Comparison of ENCODE assay signal across 19 mouse cellular contexts in the genomic region with DNA sequence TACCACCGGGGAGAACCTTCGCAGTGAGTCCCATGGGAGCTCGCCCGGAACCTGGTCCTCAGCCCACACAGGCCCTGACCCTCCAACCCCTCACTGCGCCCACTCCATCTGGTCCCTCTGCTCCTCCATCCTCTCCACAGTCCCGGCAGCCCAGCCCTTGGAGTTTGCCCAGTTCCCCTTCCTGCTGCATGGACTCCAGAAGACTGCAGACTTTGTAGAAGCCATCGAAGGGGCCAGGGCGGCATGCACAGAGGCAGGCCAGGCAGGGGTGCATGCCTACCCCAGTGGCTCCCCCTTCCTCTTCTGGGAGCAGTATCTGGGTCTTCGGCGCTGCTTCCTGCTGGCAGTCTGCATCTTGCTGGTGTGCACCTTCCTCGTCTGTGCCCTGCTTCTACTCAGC. TPM values are rescaled to one million over a fixed set of nuclear protein-coding genes. Genes with fewer than 3 reads are reported as not detected.
DNase-seq lines count a peak whose midpoint lies in the region; ATAC-seq lines count a peak whose summit lies in the region.
"Had no signal": no experiment of that assay in that cellular context is flagged by ENCODE, and none has a peak within 500 bp of the region (broad histone marks: within the 10 kb centered on the region; RNA-seq: fewer than 3 reads in every experiment).

No protein-coding gene starts in this region.

- peak; percentile 54 for DNase-seq in midbrain, embryonic 11.5 days (ENCODE audit: low spot score, missing footprints)
- peak; percentile 19 to 21 for DNase-seq in right cerebral cortex, postnatal 10 days (ENCODE audit: low spot score in 2 of 2)
- no peak for DNase-seq in right cerebral cortex, adult 18-20 months
- DNase-seq: adrenal gland, adult 2 months; adrenal gland, adult 8-10 months; adrenal gland, postnatal 10 days; adrenal gland, postnatal 14 days; adrenal gland, postnatal 25 days; adrenal gland, postnatal 36 days; B cell, adult 2 months; cerebellum, adult 11 months; cerebellum, adult 11-12 months; cerebellum, adult 18-20 months had no signal

- 95% methylated on average over 11 of the region's 11 CpGs for WGBS in midbrain, embryonic 11.5 days
- WGBS in midbrain, embryonic 13.5 days: 93% methylated on average over 11 of the region's 11 CpGs

- H3K27me3 ChIP-seq in midbrain, embryonic 11.5 days (ENCODE audit: control insufficient read depth, insufficient read depth, low read length): no peaks in the 10 kb centered on the region
- no peaks in the 10 kb centered on the region for H3K27me3 ChIP-seq in midbrain, embryonic 13.5 days
- H3K27me3 ChIP-seq: CH12.LX, Patski had no signal

- ATAC-seq in midbrain, embryonic 11.5 days (ENCODE audit: low FRiP score): no peak
- no peak for ATAC-seq in midbrain, embryonic 13.5 days
- ATAC-seq: activated CD4-positive, CD25-positive, alpha-beta regulatory T cell, adult 4 months; CD4-positive, CD25-positive, alpha-beta regulatory T cell, adult 4 months; Patski had no signal

- no peaks in the 10 kb centered on the region for H3K4me1 ChIP-seq in midbrain, embryonic 11.5 days (ENCODE audit: control insufficient read depth, insufficient read depth, low read length)
- no peaks in the 10 kb centered on the region for H3K4me1 ChIP-seq in midbrain, embryonic 13.5 days (replicated peaks)

- no peaks in the 10 kb centered on the region for H3K9me3 ChIP-seq in midbrain, embryonic 11.5 days (ENCODE audit: control insufficient read depth, low read length)
- H3K9me3 ChIP-seq in midbrain, embryonic 13.5 days: no peaks in the 10 kb centered on the region
- H3K9me3 ChIP-seq: G1E had no signal

- H3K36me3 ChIP-seq in midbrain, embryonic 11.5 days (ENCODE audit: control insufficient read depth, insufficient read depth, low read length): peaks cover 4% of the 10 kb centered on the region
- H3K36me3 ChIP-seq in midbrain, embryonic 13.5 days: peaks cover 58% of the 10 kb centered on the region
- H3K36me3 ChIP-seq: G1E had no signal

- H3K4me2 ChIP-seq in midbrain, embryonic 11.5 days: no peak overlapping the region
- no peak overlapping the region for H3K4me2 ChIP-seq in midbrain, embryonic 13.5 days (replicated peaks)

- no peak overlapping the region for H3K27ac ChIP-seq in midbrain, embryonic 11.5 days (ENCODE audit: low read depth, low read length)
- H3K27ac ChIP-seq in midbrain, embryonic 13.5 days: no peak overlapping the region

- no peak overlapping the region for H3K4me3 ChIP-seq in midbrain, embryonic 11.5 days (ENCODE audit: low read depth, low read length)
- no peak overlapping the region for H3K4me3 ChIP-seq in midbrain, embryonic 13.5 days (replicated peaks)

- no peak overlapping the region for H3K9ac ChIP-seq in midbrain, embryonic 11.5 days (ENCODE audit: low read length)
- no peak overlapping the region for H3K9ac ChIP-seq in midbrain, embryonic 13.5 days (replicated peaks)

RNA-seq across cellular contexts. Expression of a gene that starts 14.5 kb away (rescaled TPM):
- 2.7 and 3.8 TPM in 2 replicates for polyA plus RNA-seq in midbrain, embryonic 11.5 days (2014; fragmentation: Nextera tagmentation; extraction: Ambion mirVana)
- polyA plus RNA-seq in midbrain, embryonic 13.5 days (2015; fragmentation: Nextera tagmentation; extraction: Ambion mirVana): 3.3 and 3.4 TPM in 2 replicates

RNA-seq across cellular contexts. Expression of a gene that starts 15.1 kb away (rescaled TPM):
- 3.6 and 5.0 TPM in 2 replicates for polyA plus RNA-seq in midbrain, embryonic 11.5 days (2014; fragmentation: Nextera tagmentation; extraction: Ambion mirVana)
- 7.1 and 7.3 TPM in 2 replicates for polyA plus RNA-seq in midbrain, embryonic 13.5 days (2015; fragmentation: Nextera tagmentation; extraction: Ambion mirVana)
- polyA plus RNA-seq: activated CD4-positive, CD25-positive, alpha-beta regulatory T cell, adult 4 months; G1E had no signal

RNA-seq across cellular contexts. Expression of a gene that starts 15.6 kb away (rescaled TPM):
- not detected in 2 replicates for polyA plus RNA-seq in midbrain, embryonic 11.5 days (2014; fragmentation: Nextera tagmentation; extraction: Ambion mirVana)
- not detected in 2 replicates for polyA plus RNA-seq in midbrain, embryonic 13.5 days (2015; fragmentation: Nextera tagmentation; extraction: Ambion mirVana)
- polyA plus RNA-seq: adrenal gland, adult 2 months had no signal

RNA-seq across cellular contexts. Expression of a gene that starts 22.8 kb away (rescaled TPM):
- polyA plus RNA-seq in midbrain, embryonic 11.5 days (2014; fragmentation: Nextera tagmentation; extraction: Ambion mirVana): 28.0 and 32.8 TPM in 2 replicates
- polyA plus RNA-seq in midbrain, embryonic 13.5 days (2015; fragmentation: Nextera tagmentation; extraction: Ambion mirVana): 18.6 and 19.3 TPM in 2 replicates

RNA-seq across cellular contexts. Expression of a gene that starts 45.1 kb away (rescaled TPM):
- 780 and 794 TPM in 2 replicates for polyA plus RNA-seq in midbrain, embryonic 11.5 days (2014; fragmentation: Nextera tagmentation; extraction: Ambion mirVana)
- 558 and 623 TPM in 2 replicates for polyA plus RNA-seq in midbrain, embryonic 13.5 days (2015; fragmentation: Nextera tagmentation; extraction: Ambion mirVana)
